Mouse (Mus musculus) embryo, embryonic 11 days (tissue): ENCODE data around the gene Fzr1.

ENCODE experiments used
- DNase-seq: peaks from one replicate; pipeline ENCODE4 v3.0.0-alpha.2; 2015

Gene Fzr1

DNA sequence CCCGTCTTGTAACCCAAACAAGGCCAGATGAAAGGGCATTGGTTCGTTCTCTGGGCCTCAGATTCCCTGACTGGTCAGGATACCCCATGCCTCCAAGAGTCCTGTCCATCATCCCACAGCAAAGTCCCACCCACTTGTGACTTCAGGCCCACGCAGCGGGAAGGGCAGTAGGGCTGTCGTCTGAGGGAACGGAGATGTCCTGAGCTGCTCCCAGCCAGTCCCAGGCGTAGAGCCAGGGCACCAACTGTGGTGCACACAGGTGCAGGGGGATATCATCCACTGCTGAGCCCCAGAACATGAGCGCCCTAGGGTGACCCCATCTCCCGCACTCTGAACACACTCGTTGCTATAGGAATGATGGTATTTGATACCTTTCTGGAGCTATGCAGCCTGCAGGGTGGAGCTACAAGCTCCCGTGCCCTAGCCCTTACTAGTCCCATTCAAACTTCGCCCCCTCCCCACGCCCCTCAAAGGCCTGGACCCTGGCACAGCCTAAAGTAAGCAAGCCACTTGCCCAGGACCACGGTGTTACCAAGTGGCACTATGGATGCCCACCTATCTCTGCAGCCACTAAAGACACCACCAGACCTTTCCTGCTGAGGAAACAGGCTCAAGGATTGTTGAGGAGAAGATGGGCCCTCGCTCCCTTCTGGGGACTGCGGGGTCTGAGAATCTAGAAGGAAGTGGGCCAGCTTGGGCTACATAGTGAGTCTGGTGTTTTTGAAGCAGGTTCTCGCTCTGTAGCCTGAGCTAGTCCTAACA, 37.4 kb upstream of the Fzr1 start:
- DNase-seq = no peak

DNA sequence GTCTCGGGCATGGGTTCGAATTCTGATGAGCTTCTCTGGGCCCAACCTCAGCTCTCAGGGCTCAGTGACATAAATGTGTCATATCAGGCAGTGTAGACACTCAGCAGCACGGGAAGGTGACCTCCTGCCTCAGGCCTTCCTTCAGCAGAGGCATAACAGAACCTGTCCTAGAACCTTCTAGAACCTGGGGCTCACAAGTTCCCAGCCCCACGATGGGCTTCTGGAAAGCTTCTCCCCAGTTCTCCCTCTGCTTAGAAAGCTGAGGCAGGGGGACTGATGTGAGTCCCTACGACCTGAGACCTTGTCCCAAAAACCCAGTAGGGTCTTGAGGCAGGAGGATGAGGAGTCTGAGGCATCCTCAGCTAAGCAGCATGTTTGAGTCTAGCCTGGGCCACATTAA, 36.8 kb upstream of the Fzr1 start:
- DNase-seq = no peak

DNA sequence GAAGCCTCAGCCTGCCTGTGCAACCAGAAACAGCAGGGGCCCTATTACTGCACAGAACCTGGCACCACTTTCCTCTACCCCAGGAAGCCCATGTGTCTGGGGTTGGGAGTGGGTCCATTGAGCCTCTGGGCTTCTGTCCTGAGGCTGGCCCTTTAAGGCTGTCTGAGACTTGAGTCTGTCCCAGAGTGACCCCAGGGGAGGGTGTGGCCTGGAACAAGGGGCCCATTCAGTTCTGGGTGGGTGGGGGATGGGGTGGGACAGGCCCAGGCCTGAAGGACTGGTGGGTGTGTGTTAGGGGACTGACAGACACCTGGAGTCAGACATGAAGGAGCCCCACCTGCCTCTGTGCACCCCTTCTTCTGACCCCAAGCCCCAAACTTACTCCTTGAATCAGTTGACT, 36.4 kb upstream of the Fzr1 start:
- DNase-seq = no peak

DNA sequence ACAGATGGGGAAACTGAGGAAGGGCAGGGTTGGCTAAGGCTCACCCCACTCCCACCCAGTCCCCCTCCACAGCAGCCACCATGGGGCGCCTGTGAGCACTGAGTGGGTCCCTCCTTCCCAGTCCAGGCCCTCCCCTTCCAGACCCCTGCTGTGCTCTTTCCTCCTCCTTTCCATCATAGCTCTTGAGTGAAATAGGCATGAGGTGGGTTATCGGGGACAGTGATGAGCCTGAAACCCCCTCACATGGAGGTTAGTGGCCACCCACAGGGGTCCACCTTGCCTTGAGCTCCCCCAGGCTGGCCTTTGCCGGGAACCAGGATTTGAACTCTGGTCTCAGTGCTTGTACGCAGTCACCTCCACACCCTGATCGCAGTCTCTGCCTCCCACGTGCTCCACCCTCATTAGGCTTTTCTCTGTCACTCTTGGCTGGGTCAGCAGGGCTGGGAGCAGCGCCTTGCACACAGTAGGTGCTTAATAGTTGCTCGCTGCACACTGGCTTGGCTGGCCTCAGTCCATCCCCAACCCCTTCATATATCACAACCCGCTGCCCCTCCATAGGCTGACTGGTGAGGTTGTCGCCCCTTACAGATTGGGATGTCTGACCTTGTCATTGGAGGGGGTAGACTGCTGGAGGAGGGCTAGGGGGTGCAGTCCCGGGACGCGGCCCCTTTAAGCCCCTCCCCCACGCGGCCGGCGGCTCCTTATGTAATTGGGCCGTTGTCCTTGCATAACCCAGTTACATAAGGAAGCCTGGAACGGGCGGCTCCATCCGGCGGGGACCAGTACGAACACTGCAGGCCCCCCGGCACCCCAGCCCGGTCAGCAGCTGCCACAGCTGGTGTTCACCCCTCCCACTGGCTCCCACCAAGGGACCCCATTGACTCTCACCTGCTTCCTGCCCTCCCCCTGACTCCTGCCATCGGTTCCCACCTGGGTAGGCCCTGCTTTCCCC, 35.3 kb upstream of the Fzr1 start:
- peak; percentile 82 for DNase-seq

DNA sequence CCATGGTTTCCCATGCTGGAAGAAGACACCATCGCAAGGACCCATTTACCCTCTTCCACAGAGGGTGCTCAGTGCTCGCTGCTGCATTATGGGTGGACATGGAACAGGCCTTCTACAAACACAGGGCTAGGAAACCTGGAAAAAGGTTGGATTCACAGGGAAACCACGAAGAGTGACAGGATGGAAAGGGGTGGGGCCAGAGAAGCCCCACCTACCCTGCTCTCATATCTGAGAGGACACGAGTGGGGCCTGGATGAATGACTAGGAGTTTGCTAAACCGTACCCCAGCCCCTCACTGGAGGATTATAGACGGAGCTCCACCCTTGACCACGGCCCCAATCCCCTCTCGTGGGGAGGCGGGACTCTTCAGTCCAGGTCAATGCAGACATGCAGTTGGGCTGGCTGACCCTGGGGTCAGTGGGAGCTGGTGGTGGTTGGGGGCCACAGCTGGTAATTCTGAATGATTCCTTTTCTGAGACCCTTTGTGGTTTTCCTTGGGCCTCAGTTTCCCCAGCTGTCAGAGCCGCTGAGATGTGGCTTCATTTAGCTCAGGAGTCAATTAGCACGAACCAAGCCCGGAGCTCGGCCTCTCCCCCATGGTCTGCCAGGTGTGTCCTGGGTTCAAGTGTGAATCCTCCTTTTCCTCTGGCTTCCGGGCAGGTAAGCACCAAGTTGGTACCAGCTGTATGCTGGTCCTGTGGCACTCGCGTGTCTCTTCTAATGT, 34.4 kb upstream of the Fzr1 start:
- DNase-seq = no peak

DNA sequence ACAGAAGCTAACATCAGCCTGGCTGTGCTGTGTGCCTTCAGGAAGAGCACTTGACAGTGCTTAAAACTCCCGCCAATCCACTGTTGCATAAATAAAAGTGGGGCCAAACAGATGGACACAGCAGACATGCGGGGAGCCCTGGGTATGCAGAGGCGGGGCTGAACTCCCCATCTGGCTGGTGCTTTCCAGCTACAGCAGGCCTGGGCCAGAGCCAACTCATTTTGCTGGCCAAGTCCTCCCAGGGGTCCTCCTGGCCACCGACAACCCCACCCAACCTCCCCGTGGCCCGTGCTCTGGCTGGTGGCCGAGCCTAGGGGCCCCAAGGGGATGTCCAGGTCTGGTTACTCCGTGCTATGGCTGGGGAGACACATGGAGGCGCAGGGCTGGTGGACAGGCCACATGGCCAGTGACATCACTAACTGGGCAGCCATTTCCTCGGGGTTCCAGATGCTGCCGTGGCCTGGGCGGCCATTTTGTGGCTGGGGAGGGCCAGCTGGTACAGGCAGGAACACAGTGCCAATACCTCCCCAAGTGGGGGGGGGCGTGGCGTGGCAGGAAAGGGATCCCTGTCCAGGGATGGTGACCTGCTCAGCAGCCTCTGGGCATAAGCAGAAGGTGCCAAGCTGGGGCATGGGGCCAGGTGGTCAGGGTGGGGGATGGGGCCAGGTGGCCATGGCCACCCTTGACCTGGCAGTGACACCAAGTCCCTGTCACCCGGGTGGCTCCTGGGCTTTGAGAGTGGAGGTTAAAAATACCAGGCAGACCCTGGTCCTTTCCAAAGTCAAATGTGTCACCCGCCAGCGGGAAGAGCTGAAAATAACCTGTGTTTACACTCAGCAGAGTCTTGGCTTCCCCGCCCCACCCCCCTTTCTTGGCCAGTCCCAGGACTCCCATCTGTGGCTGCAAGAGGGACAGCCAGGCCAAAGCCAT, 33.4 kb upstream of the Fzr1 start:
- DNase-seq = no peak

DNA sequence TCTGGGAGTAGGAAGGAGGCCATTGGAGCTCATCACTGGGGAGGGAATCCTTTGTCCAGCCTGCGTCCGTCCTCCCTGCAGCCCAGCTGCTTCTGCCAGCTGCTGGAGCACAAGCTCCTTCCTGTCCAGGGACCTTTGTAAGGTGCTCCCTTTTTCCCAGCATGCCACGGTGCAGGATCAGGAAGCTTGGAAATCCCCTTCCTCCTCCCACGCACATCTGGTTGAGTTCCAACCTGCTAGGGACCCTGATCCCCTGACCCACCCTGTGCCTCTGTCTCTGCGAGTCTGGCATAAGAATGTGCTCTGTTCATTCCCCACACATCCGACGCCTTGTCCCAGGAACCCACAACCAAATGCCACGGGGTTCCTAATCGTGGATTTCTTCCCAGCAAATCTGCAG, 32.7 kb upstream of the Fzr1 start:
- DNase-seq = no peak

DNA sequence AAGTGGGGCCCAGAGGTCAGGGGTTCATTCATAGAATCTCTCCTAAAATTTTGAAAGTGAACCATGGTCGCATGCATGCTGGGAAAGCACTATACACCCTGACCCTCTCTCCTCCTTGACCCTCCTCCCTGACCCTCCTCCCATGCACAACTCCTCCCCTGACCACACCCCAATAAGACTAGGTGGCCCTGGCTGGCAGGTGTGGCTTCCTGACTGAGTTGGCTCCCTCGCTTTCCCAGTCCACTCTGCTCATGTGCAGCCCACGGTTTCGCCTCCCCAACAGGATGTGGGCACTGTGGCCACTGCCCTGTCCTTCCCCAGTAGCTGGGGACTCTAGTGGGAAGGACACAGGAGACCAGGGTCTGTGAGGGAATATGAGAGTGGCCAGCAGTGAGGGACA, 32.0 kb upstream of the Fzr1 start:
- DNase-seq = no peak

DNA sequence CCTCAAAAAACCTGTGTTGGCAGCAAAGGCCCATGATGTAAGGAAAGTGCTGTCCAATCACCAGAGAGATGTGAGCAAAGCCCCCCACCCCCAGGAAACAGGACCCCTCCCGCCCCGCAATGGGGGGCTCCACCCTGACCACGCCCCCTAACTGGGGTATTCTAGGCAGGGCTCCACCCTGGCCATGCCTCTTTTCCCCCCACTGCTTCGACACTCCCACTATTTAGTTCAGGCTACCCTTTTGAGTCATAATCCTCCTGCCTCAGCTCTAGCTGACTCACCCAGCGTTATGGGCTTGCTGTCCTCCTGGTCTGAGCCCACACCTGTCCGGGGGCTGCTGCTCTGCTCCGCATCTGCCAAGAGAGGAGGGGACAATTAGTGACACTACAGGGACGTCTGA, 31.0 kb upstream of the Fzr1 start:
- peak; percentile 72 for DNase-seq

DNA sequence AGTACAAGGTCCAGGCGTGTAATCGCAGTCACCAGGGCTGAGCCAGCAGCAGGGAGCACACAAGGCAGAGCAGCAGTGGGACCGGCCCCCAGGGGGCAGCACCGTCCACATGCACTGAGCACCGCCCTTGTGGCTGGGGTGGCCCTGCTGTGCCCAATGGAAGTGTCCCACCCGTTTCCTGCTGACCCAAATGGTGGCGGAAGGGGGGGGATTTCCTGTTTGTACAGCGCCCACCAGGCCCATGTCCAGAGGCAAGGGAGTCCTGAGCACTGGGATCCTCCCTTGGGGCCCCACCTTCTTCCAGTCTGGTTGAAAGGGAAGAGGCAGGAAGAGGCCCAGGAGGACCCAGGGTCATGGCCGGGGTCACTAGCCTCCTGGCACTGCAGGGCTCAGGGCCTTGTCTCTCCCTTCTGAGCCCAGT, 30.6 kb upstream of the Fzr1 start:
- DNase-seq = peak; percentile 84

DNA sequence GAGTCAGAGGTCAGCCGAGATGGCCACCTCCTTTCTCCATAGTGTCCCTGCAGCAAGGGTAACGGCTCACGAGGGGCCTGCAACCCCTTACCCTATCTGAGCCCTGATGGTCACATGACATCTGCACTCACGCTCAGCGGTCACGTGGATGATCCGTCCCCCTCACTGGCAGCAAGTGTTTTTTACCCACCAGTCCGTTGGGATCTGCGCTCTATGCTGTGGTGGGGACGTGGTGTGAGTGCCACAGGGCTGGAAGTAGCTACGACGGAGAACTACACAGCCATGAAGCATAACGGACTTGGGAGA, 30.1 kb upstream of the Fzr1 start:
- DNase-seq = no peak

DNA sequence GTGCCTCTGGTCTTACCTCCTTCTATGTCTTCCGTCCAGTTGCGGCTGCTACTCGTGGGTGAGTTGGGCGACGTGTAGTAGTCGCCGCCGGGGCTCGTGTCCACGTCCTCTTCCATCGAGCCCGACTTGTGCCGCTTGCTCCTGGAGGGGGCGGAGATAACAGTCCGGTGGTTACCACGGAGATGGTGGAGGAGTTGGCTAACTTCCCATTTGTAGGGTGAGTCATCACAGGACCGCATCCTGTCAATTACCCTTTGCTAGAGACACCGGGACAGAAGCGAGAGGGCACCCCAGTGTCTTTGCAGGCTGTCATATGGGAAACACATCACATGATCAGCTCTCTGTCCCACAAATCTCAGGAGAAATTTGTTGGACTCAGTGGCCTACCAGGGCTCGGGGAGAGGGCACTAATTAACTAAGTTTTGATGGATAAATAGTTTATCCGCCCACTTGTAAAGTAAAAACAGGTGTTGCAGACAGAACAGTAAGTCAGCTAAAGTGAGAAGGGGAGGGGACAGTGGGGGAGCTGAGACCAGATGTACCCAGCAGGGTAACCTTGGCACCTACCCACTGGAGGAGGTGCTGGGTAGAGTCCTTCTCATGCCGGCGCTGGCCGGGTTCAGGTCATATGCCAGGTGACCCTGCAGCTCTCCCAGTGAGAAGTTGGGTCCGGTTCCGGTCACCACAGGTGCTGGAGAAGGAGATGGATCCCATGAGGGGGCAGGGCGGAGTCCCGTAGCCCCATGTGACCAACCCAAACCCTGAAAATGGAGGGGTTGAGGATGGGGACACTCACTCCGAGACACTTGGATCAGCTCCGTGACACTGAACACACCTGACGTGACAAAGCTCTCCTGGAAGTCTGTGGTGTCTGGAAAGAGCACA, 29.5 kb upstream of the Fzr1 start:
- DNase-seq = peak; percentile 79

DNA sequence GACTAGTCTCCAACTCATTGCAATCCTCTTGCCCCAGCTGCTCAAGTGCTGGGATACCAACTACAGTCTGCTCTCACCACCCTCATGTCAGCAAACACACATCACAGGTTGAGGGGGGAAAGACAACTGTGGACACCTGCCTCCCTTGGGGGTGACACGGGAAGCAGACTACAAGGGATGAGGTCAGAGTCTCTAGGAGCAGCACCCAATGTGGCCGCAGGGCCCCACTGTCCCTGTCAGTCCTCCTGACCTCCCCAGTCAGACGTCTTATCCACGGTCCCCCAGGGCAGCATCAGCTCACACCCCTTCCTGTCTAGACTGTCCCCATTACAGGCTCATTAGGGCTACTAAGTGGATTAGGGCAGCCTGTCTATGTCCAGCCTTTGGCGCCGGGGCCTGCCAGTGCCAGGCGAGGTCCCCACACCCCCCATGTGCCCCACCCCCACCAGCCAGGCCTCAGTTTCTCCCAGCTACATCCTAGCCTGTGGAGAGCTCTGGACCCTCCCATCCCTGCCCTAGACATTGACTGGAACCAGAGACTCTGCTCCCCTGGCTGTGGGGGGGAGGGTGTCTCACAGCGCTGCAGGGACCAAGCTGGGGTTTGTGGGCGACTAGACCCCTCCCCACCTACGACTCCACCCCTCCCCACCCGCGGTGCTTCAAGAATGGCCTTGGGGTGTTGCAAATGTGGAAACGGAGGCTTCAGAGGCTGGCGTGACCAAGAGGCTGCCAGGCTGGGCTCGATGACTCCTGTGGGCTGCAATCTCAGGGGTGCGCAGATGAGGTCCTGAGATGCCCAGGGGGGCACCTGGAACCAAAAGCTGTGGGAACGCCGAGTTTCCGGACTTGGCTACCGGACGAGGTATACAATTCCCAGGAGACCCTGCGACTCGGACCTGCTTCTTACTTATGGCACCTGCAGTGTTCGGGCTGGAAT, 28.5 kb upstream of the Fzr1 start:
- DNase-seq = no peak

DNA sequence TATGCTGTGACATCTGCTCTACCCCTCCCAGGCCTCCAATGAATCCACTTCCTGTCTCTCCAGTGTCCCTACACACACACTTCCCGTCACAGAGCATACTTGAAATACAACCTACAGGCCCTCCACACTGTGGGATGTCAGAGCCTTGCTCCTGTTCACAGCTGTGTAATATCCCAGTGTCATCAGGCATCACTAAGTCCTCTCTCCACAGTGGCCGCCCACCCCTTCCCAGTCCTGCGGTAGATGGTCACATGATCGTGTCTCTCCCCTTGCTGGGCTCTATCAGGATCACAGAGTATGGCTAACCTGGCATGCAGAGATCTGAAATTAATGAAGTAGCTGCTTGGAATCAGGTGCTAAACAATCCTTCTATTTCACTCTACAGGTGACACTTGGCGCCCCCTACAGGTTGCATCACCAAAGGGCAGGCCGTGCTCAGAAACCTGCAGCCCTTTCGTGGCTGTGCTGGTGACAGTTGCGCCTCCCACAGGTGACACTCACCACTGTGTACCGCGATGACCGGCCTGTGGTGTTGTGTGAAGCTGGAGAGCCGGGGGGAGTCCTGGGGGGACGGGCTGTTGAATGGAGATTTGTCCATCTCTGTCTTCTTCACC, 27.4 kb upstream of the Fzr1 start:
- peak; percentile 57 for DNase-seq

DNA sequence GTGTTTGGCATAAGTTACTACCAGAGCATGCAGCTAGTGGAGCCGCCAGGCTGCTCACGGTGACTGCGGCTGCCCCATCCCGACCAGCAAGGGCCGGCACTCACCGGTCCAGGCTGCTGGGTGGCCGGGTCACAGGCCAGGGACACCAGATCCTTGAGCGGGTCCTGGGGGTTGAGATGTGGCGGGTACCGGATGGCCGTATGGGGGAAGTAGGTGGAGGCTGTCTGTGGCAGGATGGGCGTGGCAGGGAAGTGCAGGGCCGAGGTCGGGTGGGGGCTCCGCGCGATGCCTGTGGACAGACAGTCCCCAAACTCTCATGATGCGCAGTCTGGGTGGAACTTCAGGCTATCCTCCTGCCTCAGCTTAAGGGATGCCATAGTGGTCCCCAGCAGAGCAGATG, 26.4 kb upstream of the Fzr1 start:
- DNase-seq = no peak

DNA sequence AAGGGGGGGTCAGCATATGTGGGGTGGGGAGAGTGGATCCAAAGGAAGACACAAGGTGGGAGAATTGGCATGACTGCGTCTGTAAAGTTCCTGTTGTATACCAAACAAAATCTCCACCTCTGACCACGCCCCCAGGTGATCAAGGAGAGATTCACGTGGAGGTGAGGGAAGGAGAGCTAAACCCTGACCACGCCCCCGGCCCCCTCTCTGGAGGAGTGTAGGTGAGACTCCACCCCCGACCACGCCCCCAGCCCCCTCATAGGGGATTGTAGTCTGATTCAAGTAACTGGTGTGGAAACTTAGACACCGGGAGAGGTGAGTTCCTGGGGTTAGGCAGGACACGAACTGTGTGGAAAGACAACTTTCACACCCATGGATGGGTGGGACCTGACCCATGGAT, 25.8 kb upstream of the Fzr1 start:
- DNase-seq = no peak

DNA sequence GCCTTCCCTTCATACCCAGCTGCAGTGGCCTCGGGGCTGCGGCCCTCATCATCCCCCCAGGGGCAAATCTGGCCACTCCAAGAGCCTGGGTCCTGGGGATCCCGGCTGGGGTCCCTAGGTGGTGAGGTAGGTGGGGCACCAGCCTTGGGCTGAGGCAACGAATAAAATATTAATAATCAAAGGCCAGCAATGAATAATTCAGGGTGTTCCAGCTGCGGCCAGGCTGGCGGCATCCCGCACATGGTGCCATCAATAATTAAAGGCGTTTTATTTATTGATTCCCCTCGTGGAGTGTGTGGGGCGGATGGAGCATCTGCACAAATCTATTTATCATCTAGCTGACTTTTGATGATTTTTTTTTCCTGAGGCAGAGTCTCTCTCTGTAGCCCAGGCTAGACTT, 25.2 kb upstream of the Fzr1 start:
- DNase-seq = no peak

DNA sequence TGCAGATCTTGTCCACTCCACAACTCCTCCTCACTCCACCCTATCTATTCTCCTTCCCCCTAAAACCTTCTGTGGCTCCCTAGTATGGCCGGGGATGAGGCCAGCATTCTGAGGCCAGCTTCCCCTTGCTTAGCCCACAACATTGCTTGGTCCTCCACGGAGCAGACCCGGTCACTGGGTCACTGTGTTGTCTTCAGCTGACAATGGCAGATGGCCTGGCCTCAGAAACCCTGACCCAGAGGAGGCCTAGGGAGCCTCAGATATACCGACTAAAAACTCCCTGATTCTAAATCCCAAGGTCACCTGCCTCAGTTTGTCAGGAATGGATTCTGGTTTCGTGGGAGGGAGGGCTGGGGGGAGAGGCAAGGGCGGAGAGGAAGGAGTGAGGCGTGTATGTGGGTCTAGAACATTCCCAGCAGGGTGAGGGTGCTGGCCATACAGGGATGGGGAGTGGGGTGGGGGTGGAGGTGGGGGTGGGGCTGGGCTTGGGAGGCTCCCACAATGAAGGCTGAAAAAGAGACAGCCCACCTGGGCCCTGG, 24.0 kb upstream of the Fzr1 start:
- DNase-seq = no peak

DNA sequence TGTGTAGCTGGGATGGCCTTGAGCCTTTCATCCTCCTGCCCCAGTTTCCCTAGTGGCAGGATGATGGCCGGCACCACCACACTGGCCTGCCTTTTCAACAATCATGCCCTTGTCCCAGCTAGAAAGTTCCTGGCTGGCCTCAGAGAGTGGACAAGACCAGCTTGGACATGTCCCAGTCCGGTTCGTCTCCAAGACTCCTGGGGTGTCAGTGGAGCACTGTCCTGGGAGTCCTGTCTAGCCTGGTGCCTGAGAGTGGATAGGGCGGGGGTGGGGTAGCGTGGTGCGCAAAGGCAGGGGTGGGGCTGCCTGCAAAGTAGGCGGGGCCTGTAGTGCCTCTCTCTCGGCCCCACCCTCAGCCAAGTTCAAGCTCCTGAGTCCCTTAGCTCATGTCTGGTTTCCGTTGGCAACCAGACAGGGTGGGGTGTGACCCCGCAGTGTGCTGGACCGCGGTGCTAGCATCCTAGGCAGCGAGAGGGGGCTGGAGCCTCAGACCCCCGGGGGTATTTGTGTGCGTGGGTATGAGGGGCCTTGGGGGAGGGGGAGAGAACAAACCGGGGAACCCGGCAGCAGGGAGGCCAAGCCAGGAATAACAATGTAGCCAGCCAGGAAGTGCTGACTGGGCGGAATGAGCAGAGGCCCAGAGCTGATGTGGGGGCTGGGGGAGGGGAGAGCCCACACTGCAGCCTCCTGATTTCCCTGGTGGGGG, 23.4 kb upstream of the Fzr1 start:
- DNase-seq = peak; percentile 91
